Mouse (Mus musculus) brain, embryonic 14.5 days (tissue): Measurements from ENCODE around the gene Arap1.

ENCODE experiments used
- CTCF ChIP-seq: fragments of 200-500 bp; IDR thresholded peaks from 2 replicates; pipeline ENCODE4 v1.5.1; 2012; ENCODE audit warnings: inconsistent platforms, mild to moderate bottlenecking, moderate library complexity, borderline replicate concordance; ENCODE audit not compliant: insufficient read depth, insufficient read length; ENCODE audit errors: extremely low read depth
- POLR2A ChIP-seq: fragments of 200-500 bp; IDR thresholded peaks from 2 replicates; pipeline ENCODE4 v1.6.1; 2012; ENCODE audit warnings: mild to moderate bottlenecking, inconsistent platforms, borderline replicate concordance; ENCODE audit not compliant: poor library complexity, insufficient read depth, insufficient read length, severe bottlenecking; ENCODE audit errors: extremely low read depth

DNA sequence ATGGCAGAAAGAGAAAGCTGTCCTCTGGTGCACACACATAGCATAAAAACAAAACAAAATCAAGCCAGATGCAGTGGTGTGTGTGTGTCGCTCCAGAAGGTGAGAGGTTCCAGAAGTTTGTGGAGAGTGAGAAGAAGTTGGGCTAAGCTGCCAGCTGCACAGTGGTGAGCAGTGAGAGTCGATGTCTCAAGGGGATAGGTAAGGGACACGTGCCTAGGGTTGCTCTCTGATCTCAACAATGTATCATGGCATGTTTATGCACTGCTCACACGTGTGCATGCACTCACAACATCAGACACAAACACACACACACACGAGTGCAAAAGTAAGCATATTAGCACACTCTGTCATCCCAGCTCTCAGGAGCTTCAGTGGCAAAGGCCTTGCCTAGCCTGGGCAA lies 16.0 kb downstream of the Arap1 start:
- TF ChIP-seq CTCF (no peak), POLR2A (no peak)
